Mouse (Mus musculus): ENCODE measurements around the gene Gm45711.
"Not testable (repeated sequence)": the region's sequence is repeated elsewhere in the genome, so short reads cannot be mapped to it uniquely, and the experiment has no call there.

The Gm45711 gene

GRCm38 (mm10) chr8:104321267-104321666, 11.4 kb upstream of the Gm45711 start, which contains the start of gene Gm11020:
Gene Gm11020 (plus strand): TSS chr8:104321567.
- not testable (repeated sequence) for DNase-seq (ENCODE audit: low read depth, low spot score)

- DNase-seq (ENCODE audit: low read depth, low spot score): no peak
Observed at GRCm38 (mm10) chr8:104313311-104313710, 3.4 kb upstream of the Gm45711 start.

- not testable (repeated sequence) for DNase-seq (ENCODE audit: low read depth, low spot score)
Observed at GRCm38 (mm10) chr8:104312023-104312422, 2.1 kb upstream of the Gm45711 start.

GRCm38 (mm10) chr8:104308341-104308740, 1.5 kb downstream of the Gm45711 start:
- not testable (repeated sequence) for DNase-seq (ENCODE audit: low read depth, low spot score)

- no peak for DNase-seq (ENCODE audit: low read depth, low spot score)
Observed at GRCm38 (mm10) chr8:104304962-104305361, 4.9 kb downstream of the Gm45711 start.

- not testable (repeated sequence) for DNase-seq (ENCODE audit: low read depth, low spot score)
Observed at GRCm38 (mm10) chr8:104302536-104302935, 7.3 kb downstream of the Gm45711 start.

GRCm38 (mm10) chr8:104301577-104301976, 8.3 kb downstream of the Gm45711 start:
- DNase-seq (ENCODE audit: low read depth, low spot score): not testable (repeated sequence)

GRCm38 (mm10) chr8:104294396-104294795, 15.5 kb downstream of the Gm45711 start:
- no peak for DNase-seq (ENCODE audit: low read depth, low spot score)

GRCm38 (mm10) chr8:104293081-104293480, 16.8 kb downstream of the Gm45711 start, which contains the start of gene Cmtm2a:
Gene Cmtm2a (minus strand): TSS chr8:104293181.
- DNase-seq (ENCODE audit: low read depth, low spot score): not testable (repeated sequence)

- DNase-seq (ENCODE audit: low read depth, low spot score): no peak
Observed at GRCm38 (mm10) chr8:104268937-104269440, 40.9 kb downstream of the Gm45711 start.

- DNase-seq (ENCODE audit: low read depth, low spot score): no peak
Observed at GRCm38 (mm10) chr8:104268368-104268767, 41.5 kb downstream of the Gm45711 start.

GRCm38 (mm10) chr8:104264271-104264935, 45.5 kb downstream of the Gm45711 start:
- DNase-seq (ENCODE audit: low read depth, low spot score): not testable (repeated sequence)

- not testable (repeated sequence) for DNase-seq (ENCODE audit: low read depth, low spot score)
Observed at GRCm38 (mm10) chr8:104261802-104262201, 48.1 kb downstream of the Gm45711 start.

GRCm38 (mm10) chr8:104253016-104253415, 56.9 kb downstream of the Gm45711 start:
- DNase-seq (ENCODE audit: low read depth, low spot score): peak; percentile 66

- peak; percentile 26 for DNase-seq (ENCODE audit: low read depth, low spot score)
Observed at GRCm38 (mm10) chr8:104251461-104251860, 58.4 kb downstream of the Gm45711 start.

GRCm38 (mm10) chr8:104250439-104251367, 59.2 kb downstream of the Gm45711 start, which contains the start of gene Cklf:
Gene Cklf (plus strand): TSS chr8:104250861.
- peak; percentile 93 for DNase-seq (ENCODE audit: low read depth, low spot score)

- DNase-seq (ENCODE audit: low read depth, low spot score): no peak
Observed at GRCm38 (mm10) chr8:104249442-104249996, 60.4 kb downstream of the Gm45711 start.

- DNase-seq (ENCODE audit: low read depth, low spot score): peak; percentile 89
Observed at GRCm38 (mm10) chr8:104248276-104248675, 61.6 kb downstream of the Gm45711 start, which contains the start of gene Tk2. Gene Tk2 (minus strand): TSS chr8:104248558.

- DNase-seq (ENCODE audit: low read depth, low spot score): peak; percentile 67
Observed at GRCm38 (mm10) chr8:104247908-104248275, 62.0 kb downstream of the Gm45711 start.

GRCm38 (mm10) chr8:104247054-104247907, 62.6 kb downstream of the Gm45711 start:
- DNase-seq (ENCODE audit: low read depth, low spot score): peak; percentile 86

- peak; percentile 53 for DNase-seq (ENCODE audit: low read depth, low spot score)
Observed at GRCm38 (mm10) chr8:104246621-104247020, 63.3 kb downstream of the Gm45711 start.
